Mouse (Mus musculus) MEL (cell line): Measurements from ENCODE around the gene 2010300C02Rik.

Experiments
- CTCF ChIP-seq, 3 experiments: IDR thresholded peaks in 2 of 3; conservative IDR thresholded peaks in 1 of 3; 2 replicates each; pipeline ENCODE4 v1.5.1; 2011 to 2012; ENCODE audit warnings: low read length in 3 of 3, low read depth in 2 of 3, mild to moderate bottlenecking in 2 of 3, improper control_type of control experiment in 1 of 3, inconsistent platforms in 1 of 3, mixed read lengths in 1 of 3, moderate library complexity in 1 of 3; ENCODE audit not compliant: control insufficient read depth in 1 of 3, insufficient read depth in 1 of 3, poor library complexity in 1 of 3, severe bottlenecking in 1 of 3
- EP300 ChIP-seq, 2 experiments: IDR thresholded peaks; 2 replicates each; pipeline ENCODE4 v1.6.1; 2011; ENCODE audit warnings: improper control_type of control experiment in 2 of 2, low read length in 2 of 2, low read depth in 1 of 2, mild to moderate bottlenecking in 1 of 2
- JUND ChIP-seq: IDR thresholded peaks from 2 replicates; pipeline ENCODE4 v1.6.1; 2011; ENCODE audit warnings: low read depth, mild to moderate bottlenecking, improper control_type of control experiment, low read length
- MAFK ChIP-seq: IDR thresholded peaks from 2 replicates; pipeline ENCODE4 v1.6.1; 2011; ENCODE audit warnings: low read depth, mild to moderate bottlenecking, low read length, improper control_type of control experiment, borderline replicate concordance
- TBP ChIP-seq: IDR thresholded peaks from 2 replicates; pipeline ENCODE4 v1.8.0; 2011; ENCODE audit warnings: low read depth, low read length, improper control_type of control experiment
- UBTF ChIP-seq: IDR thresholded peaks from 2 replicates; pipeline ENCODE4 v1.6.1; 2012; ENCODE audit warnings: low read depth, mild to moderate bottlenecking, inconsistent platforms, low read length, improper control_type of control experiment, moderate library complexity, borderline replicate concordance; ENCODE audit not compliant: insufficient read depth
- USF1 ChIP-seq: IDR thresholded peaks from 2 replicates; pipeline ENCODE4 v1.6.1; 2014; ENCODE audit warnings: low read depth, mild to moderate bottlenecking, inconsistent platforms, low read length, improper control_type of control experiment, moderate library complexity

DNA sequence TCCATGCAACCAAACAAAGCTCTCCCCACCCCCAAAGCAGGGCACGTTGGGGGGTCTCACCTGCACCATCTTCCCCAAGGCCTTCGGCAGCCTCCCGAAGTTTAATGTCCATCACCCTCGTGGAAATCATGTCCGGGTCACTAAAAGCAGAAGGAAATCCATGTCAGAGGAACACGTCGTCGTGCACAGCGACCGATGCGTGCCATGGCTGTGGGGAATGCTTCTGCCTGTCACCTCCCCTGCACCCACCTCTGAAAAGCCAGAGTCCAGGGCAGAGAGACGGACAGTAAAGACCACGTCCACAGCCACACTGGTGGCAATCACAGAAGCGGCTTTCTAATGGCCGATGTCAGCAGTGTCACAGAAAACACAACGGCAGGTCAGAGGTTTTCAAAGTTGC, 75.4 kb downstream of the 2010300C02Rik start:
- TF ChIP-seq TBP (no peak), UBTF (no peak), EP300 (IDR thresholded peaks at IDR 0.05; ENCODE audit: low read depth in 1 of 2, low read length in 2 of 2) (no peak), MAFK (no peak), USF1 (no peak), CTCF (IDR thresholded peaks at IDR 0.05 in 2 of 3, conservative IDR thresholded peaks at IDR 0.05 in 1 of 3; ENCODE audit: control insufficient read depth in 1 of 3, insufficient read depth in 1 of 3, low read depth in 2 of 3, low read length in 3 of 3, poor library complexity in 1 of 3, severe bottlenecking in 1 of 3) (no peak), JUND (no peak)
